Mouse (Mus musculus): ENCODE measurements around the gene Dgkg. TPM values are rescaled to one million over a fixed set of nuclear protein-coding genes. Genes with fewer than 3 reads are reported as not detected.

Dgkg gene
- polyA plus RNA-seq, 1 experiment from 2014 or later = 3.0 TPM

- Histone ChIP-seq H3K36me3 (ENCODE audit: control insufficient read depth, insufficient read depth, low read length) (no peaks in the 10 kb centered on the region), H3K4me2 (ENCODE audit: low read depth, low read length) (no peak overlapping the region), H3K9ac (replicated peaks; ENCODE audit: low read depth, low read length) (no peak overlapping the region), H3K27ac (ENCODE audit: low read depth, low read length) (no peak overlapping the region), H3K4me3 (ENCODE audit: low read depth, low read length) (no peak overlapping the region), H3K4me1 (ENCODE audit: control insufficient read depth, insufficient read depth, low read length) (no peaks in the 10 kb centered on the region), H3K9me3 (ENCODE audit: control insufficient read depth, low read length) (no peaks in the 10 kb centered on the region), H3K27me3 (ENCODE audit: control insufficient read depth, insufficient read depth, low read length) (no peaks in the 10 kb centered on the region)
- ATAC-seq (ENCODE audit: low read depth) = no peak
- WGBS = 94% methylated on average over 6 of the region's 6 CpGs
These were observed 125.2 kb downstream of the Dgkg start for GRCm38 (mm10) chr16:22531834-22532233.

GRCm38 (mm10) chr16:22531041-22531440 is 126.0 kb downstream of the Dgkg start:
- Histone ChIP-seq H3K27ac (ENCODE audit: low read depth, low read length) (no peak overlapping the region), H3K4me1 (ENCODE audit: control insufficient read depth, insufficient read depth, low read length) (no peaks in the 10 kb centered on the region), H3K4me2 (ENCODE audit: low read depth, low read length) (no peak overlapping the region), H3K9me3 (ENCODE audit: control insufficient read depth, low read length) (no peaks in the 10 kb centered on the region), H3K4me3 (ENCODE audit: low read depth, low read length) (no peak overlapping the region), H3K9ac (replicated peaks; ENCODE audit: low read depth, low read length) (no peak overlapping the region), H3K27me3 (ENCODE audit: control insufficient read depth, insufficient read depth, low read length) (no peaks in the 10 kb centered on the region), H3K36me3 (ENCODE audit: control insufficient read depth, insufficient read depth, low read length) (no peaks in the 10 kb centered on the region)
- ATAC-seq (ENCODE audit: low read depth) = no peak
- WGBS = 82% methylated on average over 9 of the region's 9 CpGs

- Histone ChIP-seq H3K9me3 (ENCODE audit: control insufficient read depth, low read length) (no peaks in the 10 kb centered on the region), H3K36me3 (ENCODE audit: control insufficient read depth, insufficient read depth, low read length) (no peaks in the 10 kb centered on the region), H3K27ac (ENCODE audit: low read depth, low read length) (no peak overlapping the region), H3K4me2 (ENCODE audit: low read depth, low read length) (no peak overlapping the region), H3K9ac (replicated peaks; ENCODE audit: low read depth, low read length) (no peak overlapping the region), H3K4me1 (ENCODE audit: control insufficient read depth, insufficient read depth, low read length) (no peaks in the 10 kb centered on the region), H3K4me3 (ENCODE audit: low read depth, low read length) (no peak overlapping the region), H3K27me3 (ENCODE audit: control insufficient read depth, insufficient read depth, low read length) (no peaks in the 10 kb centered on the region)
- WGBS = 36% methylated on average over 5 of the region's 5 CpGs
- no peak for ATAC-seq (ENCODE audit: low read depth)
These were observed 129.5 kb downstream of the Dgkg start for GRCm38 (mm10) chr16:22527499-22527939.

GRCm38 (mm10) chr16:22526386-22526785 is 130.6 kb downstream of the Dgkg start:
- 93% methylated on average over 4 of the region's 4 CpGs for WGBS
- Histone ChIP-seq H3K36me3 (ENCODE audit: control insufficient read depth, insufficient read depth, low read length) (no peaks in the 10 kb centered on the region), H3K27ac (ENCODE audit: low read depth, low read length) (no peak overlapping the region), H3K4me3 (ENCODE audit: low read depth, low read length) (no peak overlapping the region), H3K4me1 (ENCODE audit: control insufficient read depth, insufficient read depth, low read length) (no peaks in the 10 kb centered on the region), H3K9me3 (ENCODE audit: control insufficient read depth, low read length) (no peaks in the 10 kb centered on the region), H3K9ac (replicated peaks; ENCODE audit: low read depth, low read length) (no peak overlapping the region), H3K27me3 (ENCODE audit: control insufficient read depth, insufficient read depth, low read length) (no peaks in the 10 kb centered on the region), H3K4me2 (ENCODE audit: low read depth, low read length) (no peak overlapping the region)
- ATAC-seq (ENCODE audit: low read depth) = no peak

GRCm38 (mm10) chr16:22517431-22518384 is 139.3 kb downstream of the Dgkg start:
- no peak overlapping the region for H3K4me3 ChIP-seq (ENCODE audit: low read depth, low read length)
- WGBS = 12% methylated on average over 20 of the region's 20 CpGs
- H3K9ac ChIP-seq (replicated peaks; ENCODE audit: low read depth, low read length) = no peak overlapping the region
- no peaks in the 10 kb centered on the region for H3K27me3 ChIP-seq (ENCODE audit: control insufficient read depth, insufficient read depth, low read length)
- 0 out of 2 replicates have a peak overlapping the region, but pooled peaks have one; percentile 16 for H3K27ac ChIP-seq (ENCODE audit: low read depth, low read length)
- peak; percentile 89 for ATAC-seq (ENCODE audit: low read depth)
- peaks cover 6% of the 10 kb centered on the region; the same call in 1 of the 2 replicates for H3K4me1 ChIP-seq (ENCODE audit: control insufficient read depth, insufficient read depth, low read length)
- H3K9me3 ChIP-seq (ENCODE audit: control insufficient read depth, low read length) = no peaks in the 10 kb centered on the region
- H3K4me2 ChIP-seq (ENCODE audit: low read depth, low read length) = peak overlapping the region; percentile 11; the same call in 1 of the 2 replicates
- no peaks in the 10 kb centered on the region for H3K36me3 ChIP-seq (ENCODE audit: control insufficient read depth, insufficient read depth, low read length)

- ATAC-seq (ENCODE audit: low read depth) = no peak
- WGBS = 30% methylated on average over 5 of the region's 5 CpGs
- H3K4me1 ChIP-seq (ENCODE audit: control insufficient read depth, insufficient read depth, low read length) = peaks cover 6% of the 10 kb centered on the region; the same call in 1 of the 2 replicates
- H3K9me3 ChIP-seq (ENCODE audit: control insufficient read depth, low read length) = no peaks in the 10 kb centered on the region
- no peak overlapping the region for H3K27ac ChIP-seq (ENCODE audit: low read depth, low read length)
- no peak overlapping the region for H3K4me3 ChIP-seq (ENCODE audit: low read depth, low read length)
- H3K36me3 ChIP-seq (ENCODE audit: control insufficient read depth, insufficient read depth, low read length) = no peaks in the 10 kb centered on the region
- H3K9ac ChIP-seq (replicated peaks; ENCODE audit: low read depth, low read length) = no peak overlapping the region
- H3K27me3 ChIP-seq (ENCODE audit: control insufficient read depth, insufficient read depth, low read length) = no peaks in the 10 kb centered on the region
- H3K4me2 ChIP-seq (ENCODE audit: low read depth, low read length) = no peak overlapping the region
These were observed 141.5 kb downstream of the Dgkg start for GRCm38 (mm10) chr16:22515476-22515875.

GRCm38 (mm10) chr16:22510861-22511637 is 146.0 kb downstream of the Dgkg start:
- H3K4me3 ChIP-seq (ENCODE audit: low read depth, low read length) = no peak overlapping the region
- no peak overlapping the region for H3K27ac ChIP-seq (ENCODE audit: low read depth, low read length)
- no peak overlapping the region for H3K4me2 ChIP-seq (ENCODE audit: low read depth, low read length)
- 67% methylated on average over 9 of the region's 9 CpGs for WGBS
- no peaks in the 10 kb centered on the region for H3K4me1 ChIP-seq (ENCODE audit: control insufficient read depth, insufficient read depth, low read length)
- no peaks in the 10 kb centered on the region for H3K9me3 ChIP-seq (ENCODE audit: control insufficient read depth, low read length)
- no peak for ATAC-seq (ENCODE audit: low read depth)
- no peaks in the 10 kb centered on the region for H3K27me3 ChIP-seq (ENCODE audit: control insufficient read depth, insufficient read depth, low read length)
- H3K9ac ChIP-seq (replicated peaks; ENCODE audit: low read depth, low read length) = no peak overlapping the region
- no peaks in the 10 kb centered on the region for H3K36me3 ChIP-seq (ENCODE audit: control insufficient read depth, insufficient read depth, low read length)

GRCm38 (mm10) chr16:22508936-22509563 is 148.0 kb downstream of the Dgkg start:
- H3K36me3 ChIP-seq (ENCODE audit: control insufficient read depth, insufficient read depth, low read length) = no peaks in the 10 kb centered on the region
- no peak overlapping the region for H3K4me3 ChIP-seq (ENCODE audit: low read depth, low read length)
- H3K4me1 ChIP-seq (ENCODE audit: control insufficient read depth, insufficient read depth, low read length) = no peaks in the 10 kb centered on the region
- no peaks in the 10 kb centered on the region for H3K27me3 ChIP-seq (ENCODE audit: control insufficient read depth, insufficient read depth, low read length)
- 0 out of 2 replicates have a peak overlapping the region, but pooled peaks have one; percentile 12 for H3K27ac ChIP-seq (ENCODE audit: low read depth, low read length)
- H3K9ac ChIP-seq (replicated peaks; ENCODE audit: low read depth, low read length) = no peak overlapping the region
- no peaks in the 10 kb centered on the region for H3K9me3 ChIP-seq (ENCODE audit: control insufficient read depth, low read length)
- no peak overlapping the region for H3K4me2 ChIP-seq (ENCODE audit: low read depth, low read length)
- peak; percentile 54; the same call in 1 of the 2 replicates for ATAC-seq (ENCODE audit: low read depth)
- WGBS = 74% methylated on average over 5 of the region's 5 CpGs

All from neural tube, embryonic 14.5 days (tissue).